Comparison of ENCODE assay signal across 33 mouse cellular contexts in genomic region chr1:157535571-157535970, GRCm38 (mm10).
"Had no signal": no experiment of that assay in that cellular context is flagged by ENCODE, and none has a peak within 500 bp of the region (broad histone marks: within the 10 kb centered on the region; RNA-seq: fewer than 3 reads in every experiment).

No protein-coding gene starts in this region.

- H3K4me1 ChIP-seq: heart, embryonic 12.5 days; hindbrain, embryonic 12.5 days; hindbrain, embryonic 15.5 days; intestine, embryonic 15.5 days; kidney, embryonic 15.5 days had no signal

- H3K4me3 ChIP-seq: heart, embryonic 12.5 days; heart, embryonic 13.5 days; heart, embryonic 15.5 days; hindbrain, embryonic 10.5 days; hindbrain, embryonic 12.5 days; hindbrain, embryonic 13.5 days; hindbrain, embryonic 15.5 days; intestine, embryonic 15.5 days; kidney, embryonic 15.5 days; layer of hippocampus, adult 2 months; left cerebral cortex, adult 2 months had no signal

- DNase-seq: heart, postnatal 10 days; heart, postnatal 14 days; heart, postnatal 36 days; heart, postnatal 4 days; kidney, adult 11 months; kidney, adult 18-20 months; kidney, adult 2 months; kidney, adult 8-10 months; kidney, postnatal 10 days; kidney, postnatal 14 days; kidney, postnatal 25 days; kidney, postnatal 36 days; kidney, postnatal 4 days; layer of hippocampus, adult 9-11 months; layer of hippocampus, postnatal 36 days had no signal

- H3K9me3 ChIP-seq: heart, embryonic 12.5 days; heart, embryonic 13.5 days; heart, embryonic 15.5 days; hindbrain, embryonic 10.5 days; hindbrain, embryonic 12.5 days; hindbrain, embryonic 13.5 days; hindbrain, embryonic 15.5 days; intestine, embryonic 15.5 days; kidney, embryonic 15.5 days had no signal

- ATAC-seq: hindbrain, embryonic 16.5 days; hindbrain, postnatal 0 days; inflammation-experienced regulatory T-cells, adult 6 months; intestine, embryonic 15.5 days; intestine, embryonic 16.5 days; intestine, postnatal 0 days had no signal

- H3K27ac ChIP-seq: heart, embryonic 13.5 days; heart, embryonic 15.5 days; hindbrain, embryonic 10.5 days; hindbrain, embryonic 12.5 days; hindbrain, embryonic 13.5 days; hindbrain, embryonic 14.5 days; hindbrain, embryonic 15.5 days; hindbrain, postnatal 0 days; intestine, embryonic 15.5 days; kidney, embryonic 15.5 days; kidney, postnatal 0 days had no signal

- H3K4me2 ChIP-seq: heart, embryonic 12.5 days; hindbrain, embryonic 12.5 days; hindbrain, embryonic 13.5 days; hindbrain, embryonic 14.5 days; hindbrain, embryonic 15.5 days; intestine, embryonic 15.5 days; kidney, embryonic 15.5 days had no signal

- H3K36me3 ChIP-seq: heart, embryonic 12.5 days; heart, embryonic 13.5 days; heart, embryonic 15.5 days; hindbrain, embryonic 10.5 days; hindbrain, embryonic 12.5 days; hindbrain, embryonic 13.5 days; hindbrain, embryonic 15.5 days; intestine, embryonic 15.5 days; kidney, embryonic 15.5 days had no signal

- H3K9ac ChIP-seq: heart, embryonic 12.5 days; heart, embryonic 13.5 days; heart, embryonic 15.5 days; hindbrain, embryonic 12.5 days; hindbrain, embryonic 13.5 days; hindbrain, embryonic 14.5 days; hindbrain, embryonic 15.5 days; intestine, embryonic 15.5 days; kidney, embryonic 15.5 days had no signal

- H3K27me3 ChIP-seq: heart, embryonic 12.5 days; intestine, embryonic 15.5 days; kidney, embryonic 15.5 days had no signal
